Mouse (Mus musculus): ENCODE measurements at regions not wholly inside any gene's neighbourhood (a gene's known extent, or its start where the extent isn't known, plus 50 kb on each side); places are given as distances from the start of the nearest gene placed in this dataset.

GRCm38 (mm10) chr6:51320676-51321419 is 111.6 kb upstream of the Nfe2l3 start:
- DNase-seq (ENCODE audit: low spot score in 2 of 2): no peak

DNA sequence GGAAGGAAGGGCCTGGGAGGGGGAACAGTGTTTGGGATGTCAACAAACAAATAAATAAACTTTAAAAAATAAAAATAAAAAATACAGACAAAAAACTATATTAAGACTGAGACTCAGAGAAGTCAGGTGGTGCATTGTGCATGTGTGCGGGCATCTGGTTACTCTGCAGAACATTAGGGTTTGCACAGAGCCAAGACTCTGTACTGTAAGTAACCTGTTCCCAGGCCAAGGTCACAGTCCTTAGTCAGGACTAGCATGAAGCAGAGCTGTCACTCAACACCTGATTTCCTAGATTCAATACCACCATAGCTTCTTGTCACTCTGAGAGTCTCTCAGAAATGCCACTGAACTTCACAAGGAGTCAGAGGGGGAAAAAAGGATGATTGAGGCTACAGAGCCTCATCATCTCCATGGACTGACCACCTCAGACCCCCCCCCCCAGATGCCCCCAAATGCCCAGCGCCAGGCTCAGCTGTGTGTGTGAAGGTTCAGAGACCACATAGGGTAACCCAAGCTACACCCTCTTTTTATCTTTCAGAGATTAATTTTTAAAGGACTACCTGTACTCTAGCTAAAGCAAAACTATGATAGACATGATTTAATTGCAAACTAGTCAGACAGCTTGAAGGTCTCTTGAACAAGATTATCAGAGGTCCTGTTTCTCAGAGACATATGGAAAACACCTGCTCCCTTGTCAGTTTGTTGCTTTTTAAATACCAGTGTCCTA is 106.2 kb upstream of the Nfe2l3 start:
- no peak for DNase-seq (ENCODE audit: low spot score in 2 of 2)

GRCm38 (mm10) chr6:51329070-51329995 is 103.1 kb upstream of the Nfe2l3 start:
- DNase-seq (ENCODE audit: low spot score in 2 of 2): no peak

GRCm38 (mm10) chr6:51330069-51330706 is 102.3 kb upstream of the Nfe2l3 start:
- no peak for DNase-seq (ENCODE audit: low spot score in 2 of 2)

GRCm38 (mm10) chr6:51332841-51333240 is 99.6 kb upstream of the Nfe2l3 start:
- no peak for DNase-seq (ENCODE audit: low spot score in 2 of 2)

- peak in 1 of 2 experiments; percentile 14 for DNase-seq (ENCODE audit: low spot score in 2 of 2)
Observed at GRCm38 (mm10) chr6:51333722-51334360, 98.6 kb upstream of the Nfe2l3 start.

DNA sequence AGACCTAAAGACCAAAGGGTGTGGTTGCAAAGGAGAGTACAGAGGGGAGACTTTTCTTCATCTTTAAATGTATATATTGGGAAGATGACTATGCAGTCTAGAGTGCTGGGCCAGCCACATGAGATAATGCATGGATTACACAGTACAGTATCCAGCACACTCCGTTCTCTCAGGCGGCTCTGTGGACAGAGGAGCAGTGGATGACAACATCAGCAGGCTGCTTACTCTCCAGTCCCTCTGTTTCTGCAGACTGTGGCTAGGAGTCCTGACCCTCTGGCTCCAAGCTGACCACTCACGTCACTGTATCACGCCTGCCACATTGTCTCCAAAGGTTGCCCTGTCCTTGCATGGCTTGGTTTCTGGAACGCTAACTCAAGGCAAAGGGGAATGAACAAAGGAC is 97.2 kb upstream of the Nfe2l3 start:
- no peak for DNase-seq (ENCODE audit: low spot score in 2 of 2)

DNA sequence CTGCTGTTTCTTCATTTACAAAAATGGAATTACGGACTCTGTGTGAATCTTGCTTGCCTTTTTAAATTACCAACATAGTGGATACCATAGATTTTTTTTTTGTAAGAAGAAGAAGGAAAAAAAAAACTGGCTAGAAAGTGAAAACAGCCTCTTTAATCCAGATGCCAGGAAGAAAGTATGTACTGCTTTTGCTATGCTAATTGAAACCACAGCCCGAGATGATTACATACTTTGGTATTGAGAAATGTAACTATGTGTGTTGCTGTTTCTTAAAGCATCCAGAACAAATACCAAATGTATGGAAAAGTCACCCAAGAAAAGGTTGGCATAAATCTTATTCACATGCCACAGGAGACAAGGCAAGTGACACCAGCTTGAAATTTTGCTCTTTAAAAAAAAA is 93.2 kb upstream of the Nfe2l3 start:
- DNase-seq (ENCODE audit: low spot score in 2 of 2): no peak

- no peak for DNase-seq (ENCODE audit: low spot score in 2 of 2)
Observed at GRCm38 (mm10) chr6:51347721-51348120, 84.7 kb upstream of the Nfe2l3 start.

DNA sequence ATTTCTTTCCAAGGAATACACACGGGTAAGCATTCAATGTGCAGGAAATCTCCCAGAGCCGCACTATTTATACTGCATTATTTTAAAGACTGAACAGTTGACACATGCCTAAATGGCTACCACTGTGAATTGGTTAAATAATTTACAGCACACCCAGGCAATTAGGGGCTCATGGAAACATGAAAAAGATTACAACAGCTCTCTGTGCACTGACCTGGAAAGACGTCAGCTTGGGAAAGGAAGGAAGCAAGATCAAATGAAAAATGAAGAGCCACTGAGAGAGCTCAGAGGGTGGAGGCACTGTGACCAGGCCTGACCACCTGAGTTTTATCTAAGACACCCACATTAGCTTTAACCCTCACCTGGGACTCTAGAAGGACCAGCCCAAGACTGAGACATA is 82.7 kb upstream of the Nfe2l3 start:
- no peak for DNase-seq (ENCODE audit: low spot score in 2 of 2)

GRCm38 (mm10) chr6:51355041-51355440 is 77.4 kb upstream of the Nfe2l3 start:
- no peak for DNase-seq (ENCODE audit: low spot score in 2 of 2)

- no peak for DNase-seq (ENCODE audit: low spot score in 2 of 2)
Observed at GRCm38 (mm10) chr6:51361611-51362180, 70.8 kb upstream of the Nfe2l3 start.

DNA sequence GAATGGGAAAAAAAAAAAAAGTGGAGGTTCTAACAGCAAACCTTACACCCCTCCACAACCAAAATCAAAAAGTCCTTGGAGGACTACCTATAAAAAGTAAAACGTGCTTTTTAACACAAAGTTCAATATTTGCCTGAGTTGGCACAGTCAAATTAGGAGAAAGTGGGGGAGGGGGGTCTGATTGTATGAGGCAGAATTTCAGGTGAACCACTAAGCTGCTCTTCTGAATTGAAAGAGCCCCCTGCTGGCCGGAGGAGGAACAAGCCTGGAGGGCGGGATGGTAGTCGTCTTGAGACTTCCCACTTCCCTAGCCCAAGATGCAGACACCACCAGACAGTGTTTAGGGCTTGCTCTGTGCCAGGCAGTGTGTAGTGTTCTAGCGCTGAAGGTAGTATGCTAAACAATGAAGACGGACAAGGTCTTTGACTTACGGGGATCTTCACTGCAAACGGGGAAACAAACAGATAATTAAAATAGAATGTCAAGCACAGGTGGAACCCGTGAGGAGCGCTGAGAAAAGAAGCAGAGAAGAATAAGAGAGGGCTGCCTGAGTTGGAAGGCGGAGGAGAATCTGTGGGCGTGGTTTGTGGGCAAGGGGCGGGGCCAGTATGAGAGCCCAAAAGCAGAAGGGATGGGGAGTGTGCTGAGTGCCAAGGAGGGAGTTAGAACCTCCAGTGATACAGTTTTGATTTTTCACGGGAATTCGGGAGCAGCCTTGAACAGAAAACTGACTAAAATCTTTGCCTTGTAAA is 69.8 kb upstream of the Nfe2l3 start:
- peak; percentile 64 to 78 for DNase-seq (ENCODE audit: low spot score in 2 of 2)

- DNase-seq (ENCODE audit: low spot score in 2 of 2): no peak
Observed at GRCm38 (mm10) chr6:51364776-51365175, 67.7 kb upstream of the Nfe2l3 start.

- no peak for DNase-seq (ENCODE audit: low spot score in 2 of 2)
Observed at GRCm38 (mm10) chr6:51369771-51370170, 62.7 kb upstream of the Nfe2l3 start.

GRCm38 (mm10) chr6:51372357-51372756 is 60.1 kb upstream of the Nfe2l3 start:
- no peak for DNase-seq (ENCODE audit: low spot score in 2 of 2)

DNA sequence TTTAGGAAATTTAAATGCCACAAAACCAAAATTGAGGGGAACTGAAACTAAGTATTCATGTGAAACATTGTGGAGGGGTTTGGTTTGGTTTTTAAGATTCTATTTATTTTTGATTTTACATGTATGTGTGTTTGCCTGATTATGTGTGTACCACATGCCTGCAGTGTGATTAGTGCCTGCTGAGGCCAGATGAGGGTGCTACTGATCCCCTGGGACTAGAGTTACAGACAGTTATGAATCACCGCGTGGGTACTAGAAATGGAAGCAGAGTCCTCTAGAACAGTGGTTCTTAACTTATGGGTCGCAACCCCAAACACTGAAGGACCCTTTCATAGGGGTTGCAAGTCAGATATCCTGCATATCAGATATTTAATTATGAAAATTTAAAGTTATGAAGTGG is 54.0 kb upstream of the Nfe2l3 start:
- DNase-seq (ENCODE audit: low spot score in 2 of 2): no peak

DNA sequence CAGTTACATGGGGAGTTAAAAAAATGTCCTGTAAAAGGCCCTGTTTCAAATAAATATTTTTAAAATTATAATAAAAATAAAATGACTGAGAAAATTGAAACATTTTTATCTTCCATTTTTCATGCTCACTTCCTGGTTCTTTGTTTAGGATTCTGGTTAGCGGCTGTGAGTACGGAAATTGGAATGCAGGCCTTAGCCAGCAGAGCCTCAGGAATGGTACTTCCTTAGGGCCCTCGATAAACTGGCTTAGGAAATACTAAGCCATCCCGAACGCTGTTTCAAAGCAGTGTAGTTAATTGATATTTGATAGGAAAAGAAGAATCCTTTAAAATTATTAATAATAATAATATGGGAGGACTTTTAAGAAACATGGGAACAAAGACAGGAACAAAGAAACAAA is 53.4 kb upstream of the Nfe2l3 start:
- no peak for DNase-seq (ENCODE audit: low spot score in 2 of 2)

DNA sequence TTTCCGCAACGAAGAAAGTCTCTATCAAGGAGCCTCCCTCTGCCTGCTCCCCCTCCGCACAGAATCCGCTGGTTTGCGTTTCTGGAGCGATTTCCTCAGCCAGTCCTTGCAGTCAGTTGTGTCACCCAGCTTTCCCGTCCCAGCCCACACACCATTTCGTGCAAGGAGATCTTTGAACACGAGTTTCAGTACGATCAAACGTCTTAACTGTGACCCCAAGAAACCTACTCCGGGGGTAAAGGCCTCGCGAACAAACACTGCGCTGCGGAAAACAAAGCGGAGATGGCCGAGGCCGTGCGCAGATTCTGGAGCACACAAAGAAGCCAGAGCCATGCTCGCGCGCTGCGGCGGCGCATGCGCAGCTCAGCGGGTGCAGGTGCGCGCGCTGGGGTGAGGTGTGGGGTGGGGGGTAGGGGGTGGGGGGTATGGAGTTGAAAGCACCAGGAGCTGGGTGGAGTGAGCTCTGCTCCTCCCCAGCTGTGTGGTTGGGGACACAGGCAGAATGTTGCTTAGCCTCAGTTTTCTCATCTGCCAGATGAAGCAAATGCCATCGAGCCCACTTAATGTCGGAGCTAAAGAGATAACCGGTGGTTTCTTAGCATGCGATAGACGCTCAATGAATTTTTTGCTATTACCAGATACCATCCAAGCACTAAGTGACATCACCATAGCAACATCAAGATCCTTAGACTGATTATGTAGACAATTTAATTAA is 52.8 kb upstream of the Nfe2l3 start:
- DNase-seq (ENCODE audit: low spot score in 2 of 2): peak; percentile 60 to 69

Data from layer of hippocampus, postnatal 14 days (tissue).